Mouse (Mus musculus): ENCODE data around the gene Maml3.

- TF ChIP-seq MYOD1 (IDR thresholded peaks at IDR 0.05; ENCODE audit: control insufficient read depth in 1 of 3, insufficient read length in 2 of 3, low read depth in 2 of 3) (no peak), POLR2A (IDR thresholded peaks at IDR 0.05; ENCODE audit: insufficient read length, low read depth) (no peak), SRF (IDR thresholded peaks at IDR 0.05; ENCODE audit: control insufficient read depth, insufficient read length, low read depth) (no peak), USF1 (IDR thresholded peaks at IDR 0.05; ENCODE audit: low read depth) (no peak), MYOG (IDR thresholded peaks at IDR 0.05; ENCODE audit: control insufficient read depth in 1 of 3, insufficient read depth in 1 of 3, insufficient read length in 2 of 3, low read depth in 2 of 3) (no peak), POLR2AphosphoS2 (IDR thresholded peaks at IDR 0.05; ENCODE audit: insufficient read length, low read depth) (no peak), CEBPB (IDR thresholded peaks at IDR 0.05; ENCODE audit: insufficient read depth, poor library complexity, severe bottlenecking) (no peak), TCF12 (IDR thresholded peaks at IDR 0.05; ENCODE audit: insufficient read depth, poor library complexity, severe bottlenecking) (no peak)
Observed at GRCm38 (mm10) chr3:51875629-51876028, 229.2 kb downstream of the Maml3 start.

All from myocyte (in vitro differentiated cells).